Mouse (Mus musculus): ENCODE data around the gene Tmem50b.

DNA sequence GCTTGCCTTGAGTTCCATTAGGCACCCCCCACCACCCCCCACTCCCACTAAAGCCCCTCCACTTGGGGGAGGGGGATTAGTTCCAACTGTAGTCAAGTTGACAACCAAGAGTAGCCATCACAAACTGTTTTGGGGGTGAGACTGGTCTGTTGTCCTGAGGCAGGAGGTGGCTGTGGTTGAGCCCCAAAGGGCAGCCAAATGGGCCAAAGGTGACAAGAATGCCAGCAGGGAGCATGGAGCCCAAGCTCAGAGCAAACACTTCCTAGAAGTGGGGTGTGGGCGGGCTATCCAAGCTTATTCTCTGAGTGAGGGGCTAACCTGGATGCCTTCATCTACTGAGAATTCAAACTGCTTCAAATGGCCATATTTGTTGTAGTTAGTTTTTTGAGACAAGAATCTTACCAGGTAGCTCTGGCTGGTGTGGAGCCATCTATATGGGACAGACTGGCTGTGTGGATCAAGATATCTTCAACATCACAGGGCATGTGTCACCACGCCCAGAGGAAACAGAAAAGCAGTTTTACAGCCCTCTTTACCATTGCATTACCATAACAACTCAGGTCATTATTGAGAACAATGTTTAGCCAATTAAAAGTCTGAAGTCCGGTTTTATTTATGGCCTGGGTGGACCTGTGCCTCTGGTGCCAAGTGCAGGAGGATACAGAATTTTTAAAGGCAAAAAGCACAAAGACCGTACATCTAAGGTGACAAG is 32.9 kb downstream of the Tmem50b start:
- TF ChIP-seq TAL1 (IDR thresholded peaks at IDR 0.05; ENCODE audit: low read length) (no peak), GATA1 (IDR thresholded peaks at IDR 0.05; ENCODE audit: low read length) (no peak; the same call in 1 of the 2 replicates)
